Mouse (Mus musculus): ENCODE results near the gene Lrrc26. TPM values are rescaled to one million over a fixed set of nuclear protein-coding genes. Genes with fewer than 3 reads are reported as not detected.
A peak's percentile ranks its signal among the peaks of the same experiment; 100 is the strongest.

The Lrrc26 gene
- total and polyA plus RNA-seq, 2 experiments from 2014 or later: 0.26 TPM; not detected in 1

GRCm38 (mm10) chr2:25286314-25286713 lies 3.4 kb upstream of the Lrrc26 start:
- TF ChIP-seq CTCF (IDR thresholded peaks at IDR 0.05): no peak
- DNase-seq (ENCODE audit: low spot score) (no peak), ATAC-seq (ENCODE audit: low FRiP score) (no peak)
- Histone ChIP-seq H3K27ac (ENCODE audit: low read depth, low read length) (no peak overlapping the region), H3K36me3 (ENCODE audit: insufficient read depth, low read length) (peaks cover 35% of the 10 kb centered on the region), H3K27me3 (ENCODE audit: insufficient read depth, low read length) (peaks cover 18% of the 10 kb centered on the region; the same call in 1 of the 2 replicates), H3K9ac (replicated peaks; ENCODE audit: low read length, poor library complexity, severe bottlenecking) (no peak overlapping the region), H3K4me3 (ENCODE audit: low read depth, low read length) (no peak overlapping the region), H3K4me1 (ENCODE audit: insufficient read depth, low read length) (peaks cover 10% of the 10 kb centered on the region; the same call in 1 of the 2 replicates), H3K4me2 (ENCODE audit: low read depth, low read length, poor library complexity, severe bottlenecking) (no peak overlapping the region), H3K9me3 (ENCODE audit: low read length) (no peaks in the 10 kb centered on the region)
- WGBS: 83% methylated on average over 1 of the region's 1 CpGs

DNA sequence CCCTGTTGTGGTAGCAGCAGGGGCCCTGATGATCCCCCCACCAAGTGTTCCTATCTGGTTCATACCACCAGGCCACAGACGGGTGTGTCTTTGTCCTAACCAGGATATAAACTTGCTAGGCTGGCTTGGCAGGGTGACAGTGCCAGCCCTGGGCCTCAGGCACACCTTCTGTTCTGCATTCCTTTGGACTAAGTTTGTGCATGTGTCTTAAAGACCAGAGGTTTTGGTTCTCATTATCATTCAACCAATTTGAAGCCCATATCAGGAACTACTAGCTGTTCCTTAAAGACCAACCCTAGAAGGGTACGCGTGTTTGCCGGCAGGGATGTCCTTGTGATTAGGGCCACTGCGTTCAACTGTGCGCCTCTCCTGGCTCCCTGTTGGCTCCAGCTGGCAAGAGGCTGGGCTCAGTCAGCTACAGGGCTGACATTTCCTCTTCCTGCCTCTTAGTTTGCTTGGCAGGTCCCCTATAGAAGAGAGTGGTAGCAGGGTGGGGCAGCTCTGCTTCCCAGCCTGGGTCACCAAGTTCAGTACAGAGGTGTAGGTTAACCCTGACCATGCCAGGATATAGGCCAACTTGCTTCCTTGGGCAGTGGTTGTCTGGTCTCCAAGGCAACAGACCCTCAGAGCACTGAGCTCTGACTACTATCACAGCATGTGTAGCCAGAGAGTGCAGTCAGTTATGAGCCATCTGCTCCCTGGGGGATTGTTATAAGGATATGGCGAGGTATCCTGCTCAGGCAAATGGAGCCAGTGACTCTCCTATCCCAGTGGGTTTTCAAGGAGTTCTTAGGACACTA lies 2.7 kb upstream of the Lrrc26 start:
- no peaks in the 10 kb centered on the region for H3K9me3 ChIP-seq (ENCODE audit: low read length)
- H3K27me3 ChIP-seq (ENCODE audit: insufficient read depth, low read length): peaks cover 25% of the 10 kb centered on the region
- H3K4me2 ChIP-seq (ENCODE audit: low read depth, low read length, poor library complexity, severe bottlenecking): no peak overlapping the region
- peaks cover 11% of the 10 kb centered on the region; the same call in 1 of the 2 replicates for H3K4me1 ChIP-seq (ENCODE audit: insufficient read depth, low read length)
- 0 out of 2 replicates have a peak, but pooled peaks have one; percentile 1 for ATAC-seq (ENCODE audit: low FRiP score)
- peaks cover 37% of the 10 kb centered on the region for H3K36me3 ChIP-seq (ENCODE audit: insufficient read depth, low read length)
- peak; percentile 45 for DNase-seq (ENCODE audit: low spot score)
- 56% methylated on average over 7 of the region's 7 CpGs for WGBS
- H3K9ac ChIP-seq (replicated peaks; ENCODE audit: low read length, poor library complexity, severe bottlenecking): no peak overlapping the region
- no peak for TF ChIP-seq CTCF (IDR thresholded peaks at IDR 0.05)
- no peak overlapping the region for H3K4me3 ChIP-seq (ENCODE audit: low read depth, low read length)
- no peak overlapping the region for H3K27ac ChIP-seq (ENCODE audit: low read depth, low read length)

DNA sequence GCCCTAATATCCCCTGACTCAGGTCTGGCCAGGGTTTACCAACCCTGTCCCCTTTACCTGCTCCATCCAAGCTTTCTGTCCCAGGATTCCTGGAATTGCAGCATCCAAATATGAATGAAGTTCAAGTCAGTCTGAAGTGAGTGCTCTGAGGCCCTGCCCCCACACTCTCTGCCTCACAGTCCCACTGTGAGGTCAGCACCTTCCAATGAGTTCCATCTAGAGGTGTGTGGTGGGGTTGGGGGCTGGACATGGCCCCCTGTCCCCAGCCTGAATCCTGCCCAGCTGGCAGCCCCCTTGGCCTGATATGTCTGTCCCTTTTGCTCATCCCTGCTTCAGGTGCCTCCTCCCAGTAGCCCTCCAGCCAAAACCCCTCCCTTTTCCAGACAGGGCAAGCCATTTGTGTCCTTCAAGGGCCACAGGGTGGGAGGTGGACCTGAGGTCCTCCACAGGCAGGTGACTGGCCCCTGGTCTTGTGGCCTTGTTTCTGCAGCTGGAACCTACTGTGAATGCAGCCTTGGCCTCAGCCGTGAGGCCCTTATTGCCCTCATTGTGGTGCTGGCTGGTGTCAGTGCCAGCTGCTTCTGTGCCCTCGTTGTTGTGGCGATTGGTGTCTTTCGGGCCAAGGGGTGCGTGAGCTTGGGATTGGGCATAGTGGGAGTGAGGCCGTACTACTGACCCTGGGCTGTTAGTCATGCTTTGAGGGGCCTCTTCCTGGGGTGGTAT lies 1.6 kb upstream of the Lrrc26 start, which contains the start of gene Tmem210:
Gene Tmem210 (plus strand): TSS at position 219 of the 723 bp plus-strand sequence.
- Histone ChIP-seq H3K4me3 (ENCODE audit: low read depth, low read length) (no peak within 1 kb of the TSS), H3K9ac (replicated peaks; ENCODE audit: low read length, poor library complexity, severe bottlenecking) (no peak within 1 kb of the TSS), H3K27me3 (ENCODE audit: insufficient read depth, low read length) (peaks cover 35% of the 10 kb centered on the region), H3K27ac (ENCODE audit: low read depth, low read length) (no peak within 1 kb of the TSS), H3K4me2 (ENCODE audit: low read depth, low read length, poor library complexity, severe bottlenecking) (no peak within 1 kb of the TSS), H3K9me3 (ENCODE audit: low read length) (no peaks in the 10 kb centered on the region), H3K4me1 (ENCODE audit: insufficient read depth, low read length) (peaks cover 11% of the 10 kb centered on the region; the same call in 1 of the 2 replicates), H3K36me3 (ENCODE audit: insufficient read depth, low read length) (peaks cover 30% of the 10 kb centered on the region)
- ATAC-seq (ENCODE audit: low FRiP score) (no peak), DNase-seq (ENCODE audit: low spot score) (no peak)
- no peak for TF ChIP-seq CTCF (IDR thresholded peaks at IDR 0.05)
- 77% methylated on average over 6 of the region's 6 CpGs for WGBS

DNA sequence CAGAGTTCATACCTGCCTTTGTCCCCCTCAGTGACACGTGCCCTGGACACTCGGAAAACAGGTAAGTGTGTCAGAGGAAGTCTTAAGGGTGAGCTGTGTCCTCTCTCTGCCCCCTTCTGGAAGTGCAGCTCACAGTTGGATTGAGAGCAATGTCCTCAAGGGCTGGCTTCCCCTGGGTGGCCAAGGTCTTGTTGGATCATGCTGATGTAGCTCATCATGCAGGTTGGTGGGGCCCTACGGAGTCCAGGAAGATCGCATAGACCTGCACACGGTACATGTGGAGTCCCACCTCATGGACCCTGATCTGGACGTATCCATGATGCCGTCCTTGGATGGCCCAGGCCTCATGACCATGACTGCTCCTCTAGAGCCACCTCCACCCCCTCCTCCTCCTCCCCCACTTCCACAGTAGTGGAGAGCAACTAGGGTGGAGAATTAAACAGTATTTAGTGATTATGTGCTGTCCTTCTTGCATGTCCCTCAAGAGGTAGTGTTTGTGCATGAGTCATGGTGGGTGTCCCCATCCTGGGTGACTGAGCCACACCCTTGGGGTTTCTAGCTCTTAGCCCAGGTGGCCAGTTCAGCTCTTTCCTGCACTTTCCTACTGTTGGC lies 875 bp upstream of the Lrrc26 start:
- Histone ChIP-seq H3K9ac (replicated peaks; ENCODE audit: low read length, poor library complexity, severe bottlenecking) (no peak overlapping the region), H3K4me2 (ENCODE audit: low read depth, low read length, poor library complexity, severe bottlenecking) (no peak overlapping the region), H3K4me1 (ENCODE audit: insufficient read depth, low read length) (peaks cover 11% of the 10 kb centered on the region; the same call in 1 of the 2 replicates), H3K27me3 (ENCODE audit: insufficient read depth, low read length) (peaks cover 42% of the 10 kb centered on the region), H3K36me3 (ENCODE audit: insufficient read depth, low read length) (peaks cover 29% of the 10 kb centered on the region), H3K4me3 (ENCODE audit: low read depth, low read length) (no peak overlapping the region), H3K9me3 (ENCODE audit: low read length) (no peaks in the 10 kb centered on the region), H3K27ac (ENCODE audit: low read depth, low read length) (no peak overlapping the region)
- ATAC-seq (ENCODE audit: low FRiP score) (no peak), DNase-seq (ENCODE audit: low spot score) (no peak)
- WGBS: 83% methylated on average over 7 of the region's 7 CpGs
- TF ChIP-seq CTCF (IDR thresholded peaks at IDR 0.05): no peak

DNA sequence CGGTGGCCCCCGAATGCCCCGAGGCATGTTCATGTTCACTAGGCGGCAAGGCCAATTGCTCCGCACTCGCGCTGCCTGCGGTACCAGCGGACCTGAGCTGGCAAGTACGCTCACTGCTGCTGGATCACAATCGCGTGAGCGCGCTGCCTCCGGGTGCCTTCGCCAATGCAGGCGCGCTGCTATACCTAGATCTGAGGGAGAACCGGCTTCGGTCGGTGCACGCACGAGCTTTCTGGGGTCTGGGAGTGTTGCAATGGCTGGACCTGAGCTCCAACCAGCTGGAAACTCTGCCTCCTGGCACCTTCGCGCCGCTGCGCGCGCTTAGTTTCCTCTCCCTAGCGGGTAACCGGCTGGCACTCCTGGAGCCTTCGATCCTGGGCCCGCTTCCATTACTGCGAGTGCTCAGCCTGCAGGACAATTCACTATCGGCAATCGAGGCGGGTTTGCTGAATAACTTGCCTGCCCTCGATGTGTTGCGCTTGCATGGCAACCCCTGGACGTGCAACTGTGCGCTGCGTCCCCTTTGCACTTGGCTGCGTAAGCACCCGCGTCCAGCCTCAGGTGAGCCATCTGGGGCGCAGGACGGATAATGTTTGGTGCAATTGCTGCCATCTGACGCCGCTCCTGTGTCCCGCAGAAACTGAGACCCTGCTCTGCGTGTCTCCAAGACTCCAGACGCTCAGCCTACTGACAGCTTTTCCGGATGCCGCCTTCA lies 543 bp downstream of the Lrrc26 start:
- Histone ChIP-seq H3K4me1 (ENCODE audit: insufficient read depth, low read length) (peaks cover 11% of the 10 kb centered on the region; the same call in 1 of the 2 replicates), H3K9ac (replicated peaks; ENCODE audit: low read length, poor library complexity, severe bottlenecking) (peak overlapping the region; percentile 1; the same call in 1 of the 2 replicates), H3K27ac (ENCODE audit: low read depth, low read length) (no peak overlapping the region), H3K9me3 (ENCODE audit: low read length) (no peaks in the 10 kb centered on the region), H3K36me3 (ENCODE audit: insufficient read depth, low read length) (peaks cover 29% of the 10 kb centered on the region), H3K27me3 (ENCODE audit: insufficient read depth, low read length) (peaks cover 45% of the 10 kb centered on the region), H3K4me3 (ENCODE audit: low read depth, low read length) (peak overlapping the region; percentile 18), H3K4me2 (ENCODE audit: low read depth, low read length, poor library complexity, severe bottlenecking) (peak overlapping the region; percentile 50)
- TF ChIP-seq CTCF (IDR thresholded peaks at IDR 0.05): no peak
- ATAC-seq (ENCODE audit: low FRiP score) (peak; percentile 12; the same call in 1 of the 2 replicates), DNase-seq (ENCODE audit: low spot score) (peak; percentile 54)
- WGBS: 1% methylated on average over 54 of the region's 54 CpGs

Measured in midbrain, postnatal 0 days (tissue).